Comparison of ENCODE assay signal across 8 mouse cellular contexts in genomic region chr14:61012397-61012931, GRCm38 (mm10). TPM values are rescaled to one million over a fixed set of nuclear protein-coding genes. Genes with fewer than 3 reads are reported as not detected.
A peak's percentile ranks its signal among the peaks of the same experiment; 100 is the strongest.
DNase-seq lines count a peak whose midpoint lies in the region; ATAC-seq lines count a peak whose summit lies in the region.

No protein-coding gene starts in this region.

- no peaks in the 10 kb centered on the region for H3K27me3 ChIP-seq in embryonic facial prominence, embryonic 12.5 days
- H3K27me3 ChIP-seq in heart, embryonic 15.5 days, result no peaks in the 10 kb centered on the region
- peaks cover 3% of the 10 kb centered on the region; the same call in 1 of the 2 replicates for H3K27me3 ChIP-seq in liver, embryonic 12.5 days (replicated peaks)
- no peaks in the 10 kb centered on the region for H3K27me3 ChIP-seq in neural tube, embryonic 14.5 days (ENCODE audit: control insufficient read depth, insufficient read depth, low read length)

- H3K36me3 ChIP-seq in embryonic facial prominence, embryonic 12.5 days, result no peaks in the 10 kb centered on the region
- H3K36me3 ChIP-seq in heart, embryonic 15.5 days, result no peaks in the 10 kb centered on the region
- H3K36me3 ChIP-seq in liver, embryonic 12.5 days, result no peaks in the 10 kb centered on the region
- H3K36me3 ChIP-seq in neural tube, embryonic 14.5 days (ENCODE audit: control insufficient read depth, insufficient read depth, low read length), result no peaks in the 10 kb centered on the region

- H3K27ac ChIP-seq in embryonic facial prominence, embryonic 12.5 days, result peak overlapping the region; percentile 73
- H3K27ac ChIP-seq in heart, embryonic 15.5 days, result peak overlapping the region; percentile 78
- peak overlapping the region; percentile 30; the same call in 1 of the 2 replicates for H3K27ac ChIP-seq in liver, embryonic 12.5 days
- H3K27ac ChIP-seq in neural tube, embryonic 14.5 days (ENCODE audit: low read depth, low read length), result no peak overlapping the region

- no peak overlapping the region for H3K9ac ChIP-seq in embryonic facial prominence, embryonic 12.5 days
- H3K9ac ChIP-seq in heart, embryonic 15.5 days, result peak overlapping the region; percentile 57
- no peak overlapping the region for H3K9ac ChIP-seq in liver, embryonic 12.5 days
- no peak overlapping the region for H3K9ac ChIP-seq in neural tube, embryonic 14.5 days (replicated peaks; ENCODE audit: low read depth, low read length)

- H3K4me3 ChIP-seq in embryonic facial prominence, embryonic 12.5 days, result peak overlapping the region; percentile 12
- peak overlapping the region; percentile 40 for H3K4me3 ChIP-seq in heart, embryonic 15.5 days
- H3K4me3 ChIP-seq in liver, embryonic 12.5 days, result no peak overlapping the region
- no peak overlapping the region for H3K4me3 ChIP-seq in neural tube, embryonic 14.5 days (ENCODE audit: low read depth, low read length)

- 3% methylated on average over 17 of the region's 17 CpGs for WGBS in embryonic facial prominence, embryonic 12.5 days
- 1% methylated on average over 17 of the region's 17 CpGs for WGBS in heart, embryonic 15.5 days
- 10% methylated on average over 17 of the region's 17 CpGs for WGBS in liver, embryonic 12.5 days (ENCODE audit: insufficient replicate concordance)
- WGBS in neural tube, embryonic 14.5 days, result under 1% methylated on average over 17 of the region's 17 CpGs

- ATAC-seq in embryonic facial prominence, embryonic 12.5 days (ENCODE audit: insufficient number of reproducible peaks, insufficient read depth, low FRiP score, low TSS enrichment), result peak; percentile 85
- peak; percentile 84 for ATAC-seq in heart, embryonic 15.5 days (replicated peaks; ENCODE audit: insufficient number of reproducible peaks, insufficient read depth, low FRiP score, low read depth)
- no peak for ATAC-seq in liver, embryonic 12.5 days
- peak; percentile 61 for ATAC-seq in neural tube, embryonic 14.5 days (ENCODE audit: low read depth)

- H3K4me1 ChIP-seq in embryonic facial prominence, embryonic 12.5 days, result peaks cover 20% of the 10 kb centered on the region
- H3K4me1 ChIP-seq in heart, embryonic 15.5 days (replicated peaks), result peaks cover 16% of the 10 kb centered on the region
- 0 out of 2 replicates have a peak, but pooled peaks cover 4% of the 10 kb centered on the region for H3K4me1 ChIP-seq in liver, embryonic 12.5 days
- H3K4me1 ChIP-seq in neural tube, embryonic 14.5 days (ENCODE audit: control insufficient read depth, insufficient read depth, low read length), result peaks cover 13% of the 10 kb centered on the region; the same call in 1 of the 2 replicates

- H3K9me3 ChIP-seq in embryonic facial prominence, embryonic 12.5 days, result no peaks in the 10 kb centered on the region
- H3K9me3 ChIP-seq in heart, embryonic 15.5 days (replicated peaks), result no peaks in the 10 kb centered on the region
- no peaks in the 10 kb centered on the region for H3K9me3 ChIP-seq in liver, embryonic 12.5 days (replicated peaks)
- no peaks in the 10 kb centered on the region for H3K9me3 ChIP-seq in neural tube, embryonic 14.5 days (ENCODE audit: control insufficient read depth, low read length)

- H3K4me2 ChIP-seq in embryonic facial prominence, embryonic 12.5 days (replicated peaks), result peak overlapping the region; percentile 46
- H3K4me2 ChIP-seq in heart, embryonic 15.5 days, result peak overlapping the region; percentile 67
- peak overlapping the region; percentile 34 for H3K4me2 ChIP-seq in liver, embryonic 12.5 days
- H3K4me2 ChIP-seq in neural tube, embryonic 14.5 days (ENCODE audit: low read depth, low read length), result peak overlapping the region; percentile 31

- DNase-seq in kidney, adult 18-20 months, result peak; percentile 13
- no peak for DNase-seq in kidney, adult 11 months
- peak; percentile 13 to 70 for DNase-seq in kidney, postnatal 25 days
- peak; percentile 92 for DNase-seq in thymus, postnatal 14 days

RNA-seq across cellular contexts. Expression of gene Tnfrsf19, which starts 33.8 kb away (rescaled TPM):
- 49.0 and 62.6 TPM in 2 replicates for polyA plus RNA-seq in embryonic facial prominence, embryonic 12.5 days (2016; fragmentation: Nextera tagmentation; extraction: Ambion mirVana)
- 16.7 and 22.8 TPM in 2 replicates for polyA plus RNA-seq in heart, embryonic 15.5 days (2015; fragmentation: Nextera tagmentation; extraction: Ambion mirVana)
- 6.2 and 6.7 TPM in 2 replicates for polyA plus RNA-seq in liver, embryonic 12.5 days (2016; fragmentation: Nextera tagmentation; extraction: Ambion mirVana)
- polyA plus RNA-seq in neural tube, embryonic 14.5 days (2014; fragmentation: Nextera tagmentation; extraction: Ambion mirVana), result 23.9 and 34.3 TPM in 2 replicates

Comparison
In these comparisons a context has a peak if more than half of its experiments do, and no peak if none do; other contexts are left out.
1. H3K4me3 ChIP-seq: peak in embryonic facial prominence, embryonic 12.5 days (single experiment) and heart, embryonic 15.5 days (single experiment); none in liver, embryonic 12.5 days (single experiment) and neural tube, embryonic 14.5 days (single experiment).
2. Peak in every context shown above with its lines, with median percentiles within 50 percentile points of each other: H3K4me2 ChIP-seq.